In genomic region chr8:99933159-99933558, GRCm38 (mm10) we compare ENCODE assay signal across 28 mouse cellular contexts.
"Had no signal": no experiment of that assay in that cellular context is flagged by ENCODE, and none has a peak within 500 bp of the region (broad histone marks: within the 10 kb centered on the region; RNA-seq: fewer than 3 reads in every experiment).

No protein-coding gene starts in this region.

- H3K4me2 ChIP-seq: embryonic facial prominence, embryonic 12.5 days; embryonic facial prominence, embryonic 13.5 days; embryonic facial prominence, embryonic 15.5 days; forebrain, embryonic 12.5 days; forebrain, embryonic 13.5 days; forebrain, embryonic 15.5 days had no signal

- H3K27me3 ChIP-seq: embryonic facial prominence, embryonic 12.5 days; embryonic facial prominence, embryonic 13.5 days; embryonic facial prominence, embryonic 15.5 days; forebrain, embryonic 12.5 days; forebrain, embryonic 13.5 days; forebrain, embryonic 15.5 days had no signal

- H3K36me3 ChIP-seq: embryonic facial prominence, embryonic 10.5 days; embryonic facial prominence, embryonic 12.5 days; embryonic facial prominence, embryonic 13.5 days; embryonic facial prominence, embryonic 15.5 days; forebrain, embryonic 10.5 days; forebrain, embryonic 12.5 days; forebrain, embryonic 15.5 days had no signal

- ATAC-seq: forebrain, embryonic 13.5 days; forebrain, embryonic 14.5 days; forebrain, embryonic 15.5 days; forebrain, embryonic 16.5 days; forebrain, postnatal 0 days had no signal

- H3K9ac ChIP-seq: embryonic facial prominence, embryonic 12.5 days; embryonic facial prominence, embryonic 13.5 days; embryonic facial prominence, embryonic 15.5 days; forebrain, embryonic 12.5 days; forebrain, embryonic 13.5 days; forebrain, embryonic 15.5 days; forebrain, postnatal 0 days had no signal

- H3K9me3 ChIP-seq: embryonic facial prominence, embryonic 10.5 days; embryonic facial prominence, embryonic 12.5 days; embryonic facial prominence, embryonic 13.5 days; embryonic facial prominence, embryonic 15.5 days; forebrain, embryonic 10.5 days; forebrain, embryonic 12.5 days; forebrain, embryonic 13.5 days; forebrain, embryonic 15.5 days had no signal

- DNase-seq: cerebellum, adult 8-10 months; cerebellum, adult 9-10 months; cerebellum, adult 9-11 months; cerebellum, postnatal 10 days; cerebellum, postnatal 14 days; cerebellum, postnatal 25 days; cerebellum, postnatal 36 days; embryo, embryonic 11 days; forebrain, postnatal 0 days; gastrocnemius, adult 2 months; gastrocnemius, postnatal 10 days; gastrocnemius, postnatal 14 days; gastrocnemius, postnatal 25 days; gastrocnemius, postnatal 36 days; heart, adult 11 months; heart, adult 18-20 months; heart, adult 2 months had no signal

- H3K27ac ChIP-seq: embryonic facial prominence, embryonic 10.5 days; embryonic facial prominence, embryonic 12.5 days; embryonic facial prominence, embryonic 13.5 days; embryonic facial prominence, embryonic 15.5 days; forebrain, embryonic 10.5 days; forebrain, embryonic 12.5 days; forebrain, embryonic 13.5 days; forebrain, embryonic 15.5 days; gastrocnemius, adult 2 months; heart, adult 2 months had no signal

- H3K4me3 ChIP-seq: embryonic facial prominence, embryonic 10.5 days; embryonic facial prominence, embryonic 12.5 days; embryonic facial prominence, embryonic 13.5 days; embryonic facial prominence, embryonic 15.5 days; erythroblast, embryonic 14.5 days; forebrain, embryonic 10.5 days; forebrain, embryonic 12.5 days; forebrain, embryonic 13.5 days; forebrain, embryonic 15.5 days; gastrocnemius, adult 2 months; heart, adult 2 months had no signal

- H3K4me1 ChIP-seq: embryonic facial prominence, embryonic 10.5 days; embryonic facial prominence, embryonic 12.5 days; embryonic facial prominence, embryonic 13.5 days; embryonic facial prominence, embryonic 15.5 days; forebrain, embryonic 10.5 days; forebrain, embryonic 12.5 days; forebrain, embryonic 13.5 days; forebrain, embryonic 15.5 days had no signal
